Mouse (Mus musculus): ENCODE data around the gene Dchs1.

DNA sequence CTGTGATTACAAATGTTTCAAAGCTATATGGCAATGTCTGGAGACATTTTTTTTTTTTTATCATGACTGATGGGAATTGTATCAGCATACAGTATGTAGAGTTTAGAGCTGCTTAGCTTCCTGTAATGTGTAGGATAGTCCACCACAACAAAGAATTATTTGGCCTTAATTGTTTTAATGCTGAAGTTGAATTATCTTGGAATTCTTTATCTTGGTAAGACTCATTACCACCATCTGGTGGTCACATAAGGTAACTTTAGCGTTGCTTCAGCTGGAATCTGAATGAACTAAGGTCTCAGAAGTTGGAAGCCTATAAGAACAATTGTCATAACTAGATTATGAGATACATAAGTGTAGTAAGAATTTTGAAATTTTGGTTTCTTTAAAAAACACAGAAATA is 31.0 kb upstream of the Dchs1 start:
- TF ChIP-seq CTCF (IDR thresholded peaks at IDR 0.05; ENCODE audit: extremely low read depth, insufficient read length, insufficient replicate concordance, low read depth, low read length) (no peak), POLR2A (IDR thresholded peaks at IDR 0.05; ENCODE audit: low read depth, low read length) (no peak)

Data from small intestine, adult 2 months (tissue).